Mouse (Mus musculus): ENCODE data around the gene Epop. TPM values are rescaled to one million over a fixed set of nuclear protein-coding genes. Genes with fewer than 3 reads are reported as not detected.

Gene Epop
- polyA plus RNA-seq, 1 experiment from 2014 or later, result 9.0 TPM

- H3K9ac ChIP-seq (replicated peaks; ENCODE audit: low read length), result no peak overlapping the region
- no peaks in the 10 kb centered on the region for H3K9me3 ChIP-seq (replicated peaks; ENCODE audit: control insufficient read depth, low read length)
- no peak overlapping the region for H3K4me3 ChIP-seq (ENCODE audit: low read depth, low read length)
- no peaks in the 10 kb centered on the region for H3K4me1 ChIP-seq (ENCODE audit: control insufficient read depth, insufficient read depth, low read length)
- H3K36me3 ChIP-seq (replicated peaks; ENCODE audit: control insufficient read depth, insufficient read depth, low read depth, low read length), result no peaks in the 10 kb centered on the region
- H3K4me2 ChIP-seq (ENCODE audit: low read depth, low read length), result no peak overlapping the region
- H3K27me3 ChIP-seq (ENCODE audit: control insufficient read depth, insufficient read depth, low read length), result no peaks in the 10 kb centered on the region; the same call in 1 of the 2 replicates
- no peak for DNase-seq (ENCODE audit: low spot score)
- 34% methylated on average over 5 of the region's 5 CpGs for WGBS
- no peak for ATAC-seq (replicated peaks; ENCODE audit: insufficient number of reproducible peaks, low FRiP score, low TSS enrichment, low read depth)
- H3K27ac ChIP-seq (replicated peaks; ENCODE audit: low read depth, low read length), result no peak overlapping the region
These were observed 37.6 kb downstream of the Epop start for GRCm38 (mm10) chr11:97591910-97592309.

- no peak overlapping the region for H3K4me3 ChIP-seq (ENCODE audit: low read depth, low read length)
- H3K4me1 ChIP-seq (ENCODE audit: control insufficient read depth, insufficient read depth, low read length), result no peaks in the 10 kb centered on the region
- H3K36me3 ChIP-seq (replicated peaks; ENCODE audit: control insufficient read depth, insufficient read depth, low read depth, low read length), result no peaks in the 10 kb centered on the region
- no peak for DNase-seq (ENCODE audit: low spot score)
- no peak overlapping the region for H3K4me2 ChIP-seq (ENCODE audit: low read depth, low read length)
- H3K27ac ChIP-seq (replicated peaks; ENCODE audit: low read depth, low read length), result no peak overlapping the region
- no peak overlapping the region for H3K9ac ChIP-seq (replicated peaks; ENCODE audit: low read length)
- no peaks in the 10 kb centered on the region for H3K9me3 ChIP-seq (replicated peaks; ENCODE audit: control insufficient read depth, low read length)
- no peaks in the 10 kb centered on the region; the same call in 1 of the 2 replicates for H3K27me3 ChIP-seq (ENCODE audit: control insufficient read depth, insufficient read depth, low read length)
- 32% methylated on average over 24 of the region's 24 CpGs for WGBS
- no peak for ATAC-seq (replicated peaks; ENCODE audit: insufficient number of reproducible peaks, low FRiP score, low TSS enrichment, low read depth)
These were observed 39.1 kb downstream of the Epop start for GRCm38 (mm10) chr11:97590227-97590960.

GRCm38 (mm10) chr11:97589216-97589615, 40.3 kb downstream of the Epop start:
- H3K27me3 ChIP-seq (ENCODE audit: control insufficient read depth, insufficient read depth, low read length), result no peaks in the 10 kb centered on the region; the same call in 1 of the 2 replicates
- H3K27ac ChIP-seq (replicated peaks; ENCODE audit: low read depth, low read length), result no peak overlapping the region
- H3K36me3 ChIP-seq (replicated peaks; ENCODE audit: control insufficient read depth, insufficient read depth, low read depth, low read length), result no peaks in the 10 kb centered on the region
- H3K4me3 ChIP-seq (ENCODE audit: low read depth, low read length), result no peak overlapping the region
- H3K4me1 ChIP-seq (ENCODE audit: control insufficient read depth, insufficient read depth, low read length), result no peaks in the 10 kb centered on the region
- no peaks in the 10 kb centered on the region for H3K9me3 ChIP-seq (replicated peaks; ENCODE audit: control insufficient read depth, low read length)
- H3K4me2 ChIP-seq (ENCODE audit: low read depth, low read length), result no peak overlapping the region
- H3K9ac ChIP-seq (replicated peaks; ENCODE audit: low read length), result no peak overlapping the region
- DNase-seq (ENCODE audit: low spot score), result peak; percentile 54
- no peak for ATAC-seq (replicated peaks; ENCODE audit: insufficient number of reproducible peaks, low FRiP score, low TSS enrichment, low read depth)
- 2% methylated on average over 10 of the region's 10 CpGs for WGBS

- H3K27me3 ChIP-seq (ENCODE audit: control insufficient read depth, insufficient read depth, low read length), result no peaks in the 10 kb centered on the region; the same call in 1 of the 2 replicates
- no peak for ATAC-seq (replicated peaks; ENCODE audit: insufficient number of reproducible peaks, low FRiP score, low TSS enrichment, low read depth)
- no peaks in the 10 kb centered on the region for H3K9me3 ChIP-seq (replicated peaks; ENCODE audit: control insufficient read depth, low read length)
- no peak overlapping the region for H3K4me3 ChIP-seq (ENCODE audit: low read depth, low read length)
- no peak for DNase-seq (ENCODE audit: low spot score)
- no peaks in the 10 kb centered on the region for H3K36me3 ChIP-seq (replicated peaks; ENCODE audit: control insufficient read depth, insufficient read depth, low read depth, low read length)
- WGBS, result 61% methylated on average over 10 of the region's 10 CpGs
- no peak overlapping the region for H3K4me2 ChIP-seq (ENCODE audit: low read depth, low read length)
- H3K4me1 ChIP-seq (ENCODE audit: control insufficient read depth, insufficient read depth, low read length), result no peaks in the 10 kb centered on the region
- no peak overlapping the region for H3K9ac ChIP-seq (replicated peaks; ENCODE audit: low read length)
- no peak overlapping the region for H3K27ac ChIP-seq (replicated peaks; ENCODE audit: low read depth, low read length)
These were observed 43.6 kb downstream of the Epop start for GRCm38 (mm10) chr11:97585932-97586331.

GRCm38 (mm10) chr11:97584476-97584875, 45.0 kb downstream of the Epop start:
- no peaks in the 10 kb centered on the region for H3K4me1 ChIP-seq (ENCODE audit: control insufficient read depth, insufficient read depth, low read length)
- H3K4me2 ChIP-seq (ENCODE audit: low read depth, low read length), result no peak overlapping the region
- DNase-seq (ENCODE audit: low spot score) (no peak), ATAC-seq (replicated peaks; ENCODE audit: insufficient number of reproducible peaks, low FRiP score, low TSS enrichment, low read depth) (no peak)
- WGBS, result 74% methylated on average over 7 of the region's 7 CpGs
- H3K27ac ChIP-seq (replicated peaks; ENCODE audit: low read depth, low read length), result no peak overlapping the region
- H3K36me3 ChIP-seq (replicated peaks; ENCODE audit: control insufficient read depth, insufficient read depth, low read depth, low read length), result no peaks in the 10 kb centered on the region
- no peaks in the 10 kb centered on the region for H3K27me3 ChIP-seq (ENCODE audit: control insufficient read depth, insufficient read depth, low read length)
- H3K9me3 ChIP-seq (replicated peaks; ENCODE audit: control insufficient read depth, low read length), result no peaks in the 10 kb centered on the region
- H3K9ac ChIP-seq (replicated peaks; ENCODE audit: low read length), result no peak overlapping the region
- no peak overlapping the region for H3K4me3 ChIP-seq (ENCODE audit: low read depth, low read length)

GRCm38 (mm10) chr11:97579088-97579857, 50.2 kb downstream of the Epop start:
- no peaks in the 10 kb centered on the region for H3K9me3 ChIP-seq (replicated peaks; ENCODE audit: control insufficient read depth, low read length)
- WGBS, result 11% methylated on average over 10 of the region's 10 CpGs
- H3K9ac ChIP-seq (replicated peaks; ENCODE audit: low read length), result no peak overlapping the region
- no peak overlapping the region for H3K4me3 ChIP-seq (ENCODE audit: low read depth, low read length)
- DNase-seq (ENCODE audit: low spot score) (no peak), ATAC-seq (replicated peaks; ENCODE audit: insufficient number of reproducible peaks, low FRiP score, low TSS enrichment, low read depth) (no peak)
- no peaks in the 10 kb centered on the region for H3K36me3 ChIP-seq (replicated peaks; ENCODE audit: control insufficient read depth, insufficient read depth, low read depth, low read length)
- H3K4me2 ChIP-seq (ENCODE audit: low read depth, low read length), result no peak overlapping the region
- H3K27me3 ChIP-seq (ENCODE audit: control insufficient read depth, insufficient read depth, low read length), result peaks cover 15% of the 10 kb centered on the region
- H3K4me1 ChIP-seq (ENCODE audit: control insufficient read depth, insufficient read depth, low read length), result peaks cover 4% of the 10 kb centered on the region
- no peak overlapping the region for H3K27ac ChIP-seq (replicated peaks; ENCODE audit: low read depth, low read length)

- ATAC-seq (replicated peaks; ENCODE audit: insufficient number of reproducible peaks, low FRiP score, low TSS enrichment, low read depth), result no peak
- 43% methylated on average over 2 of the region's 2 CpGs for WGBS
These were observed 51.2 kb downstream of the Epop start for GRCm38 (mm10) chr11:97578286-97578685.

More at GRCm38 (mm10) chr11:97578286-97578685, 51.2 kb downstream of the Epop start:
- no peak overlapping the region for H3K9ac ChIP-seq (replicated peaks; ENCODE audit: low read length)
- H3K27me3 ChIP-seq (ENCODE audit: control insufficient read depth, insufficient read depth, low read length), result peaks cover 24% of the 10 kb centered on the region
- no peak overlapping the region for H3K4me3 ChIP-seq (ENCODE audit: low read depth, low read length)
- H3K36me3 ChIP-seq (replicated peaks; ENCODE audit: control insufficient read depth, insufficient read depth, low read depth, low read length), result no peaks in the 10 kb centered on the region
- H3K27ac ChIP-seq (replicated peaks; ENCODE audit: low read depth, low read length), result no peak overlapping the region
- H3K9me3 ChIP-seq (replicated peaks; ENCODE audit: control insufficient read depth, low read length), result no peaks in the 10 kb centered on the region
- peaks cover 9% of the 10 kb centered on the region for H3K4me1 ChIP-seq (ENCODE audit: control insufficient read depth, insufficient read depth, low read length)
- no peak for DNase-seq (ENCODE audit: low spot score)
- no peak overlapping the region for H3K4me2 ChIP-seq (ENCODE audit: low read depth, low read length)

Data from embryonic facial prominence, embryonic 11.5 days (tissue).